Mouse (Mus musculus): ENCODE measurements around the gene Arih1.

The Arih1 gene

DNA sequence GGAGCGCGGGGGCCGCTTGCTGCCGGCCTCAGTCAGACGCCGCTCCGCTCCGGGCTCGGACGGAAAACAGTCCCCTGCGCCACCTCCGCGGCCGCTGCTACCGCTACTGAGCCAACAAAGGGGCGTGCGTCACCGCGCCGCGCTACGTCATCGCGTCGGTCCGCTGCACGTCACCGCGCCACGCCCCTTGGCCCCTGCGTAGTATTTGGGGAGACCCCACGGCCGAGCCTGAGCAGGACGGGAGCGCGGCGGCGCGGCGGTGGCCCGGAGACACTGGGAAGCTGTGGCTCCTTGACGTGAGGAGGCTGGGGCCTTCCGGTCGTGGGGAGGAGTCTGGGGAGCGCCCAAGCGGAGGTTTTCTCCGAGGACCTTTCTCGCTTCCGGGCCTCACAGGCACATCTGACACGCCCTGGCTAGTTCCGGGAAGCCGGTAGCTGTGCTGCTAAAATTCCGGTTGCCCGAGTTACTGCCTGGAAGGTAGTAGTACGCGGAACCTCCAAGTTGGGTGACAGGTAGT lies at the start of gene Arih1:
Arih1 (minus strand) TSS at position 70 of the 517 bp plus-strand sequence.
- DNase-seq (ENCODE audit: low read depth, low spot score), result peak; percentile 95

GRCm38 (mm10) chr9:59533889-59534288 lies 47.5 kb upstream of the Arih1 start:
- no peak for DNase-seq (ENCODE audit: low read depth, low spot score)

DNA sequence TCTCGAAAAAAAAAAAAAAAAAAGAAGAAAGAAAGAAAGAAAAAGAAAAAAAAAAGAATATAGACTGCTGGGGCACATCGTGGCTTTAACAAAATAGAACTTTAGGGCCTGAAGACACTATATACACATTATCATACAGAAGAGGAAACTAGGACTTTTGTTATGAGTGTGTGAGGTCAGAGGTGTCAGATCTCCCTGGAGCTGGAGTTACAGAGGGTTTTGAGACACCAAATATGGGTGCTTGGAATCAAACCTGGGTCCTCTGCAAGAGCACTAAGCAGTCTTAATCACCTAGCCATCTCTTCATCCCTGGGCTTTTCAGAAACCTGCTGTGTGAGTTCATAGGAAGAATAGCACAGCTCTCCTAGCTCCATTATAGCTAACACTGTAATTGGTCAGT lies 47.0 kb upstream of the Arih1 start:
- DNase-seq (ENCODE audit: low read depth, low spot score), result no peak

- DNase-seq (ENCODE audit: low read depth, low spot score), result no peak
Observed at GRCm38 (mm10) chr9:59531645-59532044, 45.2 kb upstream of the Arih1 start.

DNA sequence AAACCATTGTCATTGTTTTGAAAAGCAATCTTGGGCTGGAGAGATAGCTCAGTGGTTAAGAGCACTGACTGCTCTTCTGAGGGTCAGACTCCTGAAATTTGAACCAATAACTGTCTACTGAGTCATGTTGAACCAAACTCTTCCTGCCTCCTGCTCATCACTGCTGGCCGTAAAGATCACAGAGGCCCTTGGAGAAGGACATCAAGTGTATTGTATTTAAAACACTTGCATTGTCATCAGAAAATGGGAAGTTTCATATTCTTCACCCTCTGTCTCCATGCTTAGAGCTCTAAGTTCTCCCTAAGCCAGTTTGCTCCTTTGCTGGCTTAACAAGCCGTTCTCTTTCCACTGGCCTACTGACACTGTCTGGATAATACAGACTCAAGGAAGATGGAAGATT lies 41.9 kb upstream of the Arih1 start:
- DNase-seq (ENCODE audit: low read depth, low spot score), result no peak

DNA sequence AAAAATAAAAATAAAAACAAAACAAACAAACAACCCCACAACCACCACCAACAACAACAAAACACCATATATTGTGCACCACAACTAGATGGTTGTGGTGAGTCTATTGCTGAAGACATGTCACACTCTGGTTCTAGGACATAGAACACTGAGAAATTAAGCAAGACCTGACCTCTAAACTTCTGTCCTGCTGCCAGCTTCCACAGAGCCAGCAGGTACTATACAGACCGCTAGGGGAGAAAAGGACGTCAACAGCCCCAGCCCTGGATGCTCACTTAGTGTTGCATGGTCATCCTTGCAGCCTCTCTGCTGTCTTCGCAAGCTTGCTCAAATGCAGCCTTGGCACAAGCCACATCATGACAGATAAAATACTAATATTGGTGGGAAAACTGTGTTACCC lies 41.2 kb upstream of the Arih1 start:
- no peak for DNase-seq (ENCODE audit: low read depth, low spot score)

- DNase-seq (ENCODE audit: low read depth, low spot score), result no peak
Observed at GRCm38 (mm10) chr9:59526727-59527126, 40.3 kb upstream of the Arih1 start.

- no peak for DNase-seq (ENCODE audit: low read depth, low spot score)
Observed at GRCm38 (mm10) chr9:59522906-59523305, 36.5 kb upstream of the Arih1 start.

DNA sequence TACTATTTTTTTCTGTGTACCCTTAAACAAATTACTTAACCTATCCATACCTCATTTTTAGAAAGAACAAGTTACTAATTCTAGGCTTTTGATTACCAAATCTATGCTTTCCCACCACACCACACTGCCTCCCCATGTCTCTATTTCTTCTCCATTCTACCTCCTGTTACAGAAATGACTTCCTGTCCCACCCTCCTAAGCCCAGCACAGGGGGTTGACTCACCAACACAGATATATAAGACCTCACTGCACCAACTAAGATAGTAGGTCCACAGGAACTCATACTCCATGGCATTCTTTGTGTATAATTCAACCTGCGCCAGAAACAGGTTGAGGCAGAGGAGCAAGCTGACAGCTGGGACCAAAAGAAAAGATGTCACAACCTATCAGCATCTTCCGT lies 33.0 kb upstream of the Arih1 start:
- DNase-seq (ENCODE audit: low read depth, low spot score), result no peak

DNA sequence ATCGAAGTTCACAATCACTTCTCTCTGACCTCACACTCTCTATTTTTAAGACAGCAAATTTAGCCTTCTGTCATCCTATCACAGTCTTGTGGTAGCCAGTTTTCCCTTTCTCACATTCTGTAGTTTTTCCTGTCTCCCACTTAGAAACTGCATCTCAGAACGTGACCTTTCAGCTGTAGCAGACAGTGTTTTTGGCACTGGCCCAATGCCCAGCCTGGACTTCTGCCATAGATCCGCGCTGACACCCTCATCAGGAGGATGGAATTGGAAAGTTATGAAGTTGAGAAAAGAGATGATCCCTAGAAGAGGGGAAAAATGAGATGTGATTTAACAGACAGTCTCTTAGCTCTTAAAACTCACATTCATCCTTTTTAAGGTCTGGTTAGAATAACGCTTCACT lies 32.6 kb upstream of the Arih1 start:
- DNase-seq (ENCODE audit: low read depth, low spot score), result no peak

DNA sequence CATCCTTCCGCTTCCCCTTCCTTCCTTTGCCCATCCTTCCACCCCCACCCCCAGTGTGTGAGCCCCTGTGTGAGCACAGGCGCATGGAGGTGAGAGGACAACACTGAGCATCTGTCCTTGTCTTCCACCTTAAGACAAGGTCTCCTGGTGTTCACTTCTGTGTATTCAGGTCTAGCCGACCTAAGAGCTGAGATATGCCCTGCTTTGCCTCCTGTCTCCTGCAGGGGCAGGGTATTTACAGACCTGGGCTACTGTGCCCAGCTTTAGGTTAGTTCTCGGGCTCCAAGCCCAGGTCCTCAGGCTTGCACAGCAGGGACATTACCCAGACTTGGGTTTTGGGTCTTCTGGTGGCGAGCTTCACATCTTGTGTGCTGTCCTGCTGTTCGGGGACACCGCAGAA lies 30.7 kb upstream of the Arih1 start:
- no peak for DNase-seq (ENCODE audit: low read depth, low spot score)

GRCm38 (mm10) chr9:59515069-59515468 lies 28.7 kb upstream of the Arih1 start:
- DNase-seq (ENCODE audit: low read depth, low spot score), result no peak

GRCm38 (mm10) chr9:59512381-59512780 lies 26.0 kb upstream of the Arih1 start:
- no peak for DNase-seq (ENCODE audit: low read depth, low spot score)

DNA sequence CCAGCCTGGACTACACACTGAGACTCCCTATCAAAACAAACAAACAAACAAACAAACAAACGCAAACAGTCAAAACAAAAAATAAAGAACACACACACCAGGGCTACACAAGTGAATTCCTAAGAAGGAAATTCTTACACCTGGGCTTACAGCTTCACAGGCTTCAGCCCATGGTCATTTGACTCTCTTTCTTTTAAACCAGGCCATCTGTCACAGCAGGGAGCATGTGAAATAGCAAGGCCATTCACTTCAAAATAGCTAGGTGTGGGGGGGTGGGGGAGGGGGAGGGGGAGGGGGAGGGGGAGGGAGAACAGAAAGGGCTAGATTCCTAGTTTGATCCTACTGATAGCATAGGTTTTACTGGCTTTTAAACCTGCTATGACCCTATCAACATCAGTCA lies 21.7 kb upstream of the Arih1 start:
- DNase-seq (ENCODE audit: low read depth, low spot score), result no peak

GRCm38 (mm10) chr9:59487331-59487730 lies 913 bp upstream of the Arih1 start:
- DNase-seq (ENCODE audit: low read depth, low spot score), result peak; percentile 40

DNA sequence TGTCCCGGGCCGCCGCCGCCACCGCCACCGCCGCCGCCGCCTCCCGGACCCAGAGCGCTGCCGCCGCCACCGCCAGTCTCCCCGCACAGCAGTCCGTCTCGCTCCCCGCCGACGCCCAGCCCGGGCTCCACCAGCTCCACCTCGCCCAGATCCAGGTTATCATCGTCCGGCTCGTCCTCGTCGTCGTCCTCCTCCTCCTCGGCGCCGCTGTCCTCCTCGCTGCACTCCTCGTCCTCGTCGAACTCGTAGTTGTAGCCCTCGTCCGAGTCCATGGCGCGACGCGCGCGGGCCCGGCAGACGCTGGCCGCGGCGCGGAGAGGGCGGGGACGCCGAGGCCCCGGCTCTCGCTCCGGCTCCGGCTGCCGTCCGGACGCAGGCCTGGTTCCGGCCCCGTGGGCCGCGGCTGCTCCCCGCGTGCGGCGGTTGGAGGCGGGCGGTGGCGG lies 321 bp downstream of the Arih1 start:
- peak; percentile 59 for DNase-seq (ENCODE audit: low read depth, low spot score)

GRCm38 (mm10) chr9:59485511-59486075 lies 825 bp downstream of the Arih1 start:
- peak; percentile 60 for DNase-seq (ENCODE audit: low read depth, low spot score)

DNA sequence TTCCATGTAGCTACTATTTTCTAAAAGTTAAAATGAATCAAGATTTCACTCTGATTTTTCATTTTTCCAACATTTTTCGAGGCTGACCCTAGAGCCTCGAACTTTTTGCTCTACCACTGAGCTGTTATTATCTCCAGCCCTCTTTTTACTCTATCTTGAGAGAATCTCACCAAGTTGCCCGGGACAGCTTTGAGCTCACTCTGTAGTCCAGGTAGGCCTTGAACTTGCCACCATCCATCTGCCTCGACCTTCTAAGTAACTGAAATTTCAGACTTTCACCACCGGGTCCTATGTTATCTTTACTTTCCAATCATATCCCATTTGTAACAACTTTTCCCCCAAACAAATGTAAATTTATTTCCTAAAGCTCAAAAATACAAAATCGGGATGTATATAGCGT lies 1.7 kb downstream of the Arih1 start:
- DNase-seq (ENCODE audit: low read depth, low spot score), result no peak

DNA sequence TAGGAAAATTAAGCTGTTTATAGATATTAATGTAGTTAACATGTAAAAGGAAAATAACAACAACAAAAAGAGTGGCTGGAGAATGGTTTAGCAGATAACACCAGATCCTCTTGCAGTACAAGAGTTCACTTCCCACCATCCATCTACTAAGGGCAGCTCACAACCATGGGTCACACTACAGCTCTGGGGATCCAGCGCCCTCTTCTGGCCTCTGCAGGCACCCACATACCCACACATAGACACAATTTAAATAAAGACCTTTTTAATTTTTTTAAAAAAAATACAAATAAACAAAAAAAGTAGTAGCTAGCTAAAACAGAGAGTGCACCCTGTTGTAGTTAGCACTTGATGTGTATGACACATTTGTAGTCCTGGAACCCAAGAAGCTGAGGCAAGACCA lies 4.0 kb downstream of the Arih1 start:
- peak; percentile 64 for DNase-seq (ENCODE audit: low read depth, low spot score)

- DNase-seq (ENCODE audit: low read depth, low spot score), result no peak
Observed at GRCm38 (mm10) chr9:59476617-59477016, 9.8 kb downstream of the Arih1 start.

DNA sequence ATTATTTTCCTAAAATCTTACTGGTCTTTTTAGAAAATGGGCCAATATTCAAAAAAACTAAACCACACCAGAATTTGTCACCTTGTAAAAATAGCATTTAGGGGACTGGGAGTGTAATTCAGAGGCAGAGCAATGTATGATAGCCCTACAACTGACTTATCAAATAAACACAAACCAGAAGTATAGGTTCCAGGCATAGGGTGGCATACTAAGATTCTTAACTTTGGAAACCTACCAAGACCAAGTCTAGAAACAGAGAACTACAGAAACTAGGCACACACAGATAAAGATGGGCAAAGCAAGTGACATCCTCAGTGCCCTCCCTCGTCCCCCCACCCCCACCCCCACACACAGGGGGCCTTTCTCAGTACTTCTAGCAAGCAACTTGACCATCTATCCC lies 11.6 kb downstream of the Arih1 start:
- no peak for DNase-seq (ENCODE audit: low read depth, low spot score)

GRCm38 (mm10) chr9:59473171-59473570 lies 13.2 kb downstream of the Arih1 start:
- no peak for DNase-seq (ENCODE audit: low read depth, low spot score)

DNA sequence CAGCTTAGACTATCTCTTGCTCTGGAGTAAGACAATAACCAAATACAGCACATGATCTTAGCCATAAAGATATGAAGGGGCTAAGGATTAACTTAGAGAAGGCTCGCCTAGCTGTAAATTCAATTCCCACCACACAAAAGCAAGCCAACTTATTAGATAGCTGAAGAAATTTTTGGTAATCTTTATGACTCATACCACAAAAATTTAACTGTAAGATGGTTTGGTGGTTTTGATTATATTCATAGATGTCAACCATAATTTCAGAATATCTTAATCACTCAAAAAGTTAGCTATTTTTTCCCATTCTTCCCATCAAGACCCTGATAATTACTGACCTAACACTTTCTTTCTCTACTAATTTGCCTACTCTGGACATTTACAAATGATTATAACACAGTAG lies 17.0 kb downstream of the Arih1 start:
- DNase-seq (ENCODE audit: low read depth, low spot score), result no peak

- no peak for DNase-seq (ENCODE audit: low read depth, low spot score)
Observed at GRCm38 (mm10) chr9:59464293-59464692, 22.1 kb downstream of the Arih1 start.

Measured in c-Kit-negative CD71-positive TER-119-positive erythroid progenitor cells, embryonic 14.5 days (primary cell).